Mouse (Mus musculus) right cerebral cortex, postnatal 14 days (tissue): ENCODE measurements around the gene Ikzf5.

ENCODE experiments used
- DNase-seq: peaks from one replicate; pipeline ENCODE4 v3.0.0; 2022

Gene Ikzf5

DNA sequence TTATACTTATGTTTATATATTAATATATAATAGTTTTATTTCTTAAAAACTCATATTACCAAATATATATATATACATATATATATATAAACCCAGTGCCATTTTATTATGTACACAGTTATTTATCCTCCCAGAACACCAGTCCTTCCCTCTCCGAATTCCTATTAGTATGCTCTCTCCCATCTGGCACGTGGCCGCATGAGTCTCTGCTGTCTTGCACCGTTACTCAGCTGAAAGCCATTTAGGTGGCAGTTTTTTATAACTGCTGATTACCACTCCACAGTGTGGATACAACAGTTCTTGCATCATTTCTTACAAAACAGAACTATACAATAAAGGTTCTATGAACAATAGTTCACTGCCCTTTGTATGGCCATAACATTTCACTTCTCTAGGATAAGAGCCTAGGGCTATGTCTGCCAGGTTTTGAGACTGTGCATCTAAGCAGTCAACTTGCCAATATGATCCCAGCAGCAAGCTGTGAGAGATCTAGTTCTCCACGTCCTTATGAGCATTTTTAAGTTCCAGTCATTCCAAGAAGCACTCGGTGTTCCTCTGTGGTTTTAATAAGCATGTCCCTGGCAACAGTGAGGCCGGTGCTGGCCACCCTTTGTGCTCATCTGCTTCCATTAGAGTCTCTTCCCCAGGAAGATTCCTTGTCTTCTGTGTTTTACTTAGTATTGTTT, 64.3 kb downstream of the Ikzf5 start:
- no peak for DNase-seq
